Mouse (Mus musculus) MEL (cell line): Measurements from ENCODE around the gene Tmem132d. TPM values are rescaled to one million over a fixed set of nuclear protein-coding genes. Genes with fewer than 3 reads are reported as not detected.

Experiments used
- DNase-seq: peaks from one replicate; pipeline ENCODE4 v3.0.0; 2011; ENCODE audit warnings: low read depth, low spot score
- H3K27ac ChIP-seq: 2 replicates; pipeline ENCODE4 v1.5.1; 2012; ENCODE audit warnings: low read depth, mild to moderate bottlenecking, control low read depth, low read length, moderate library complexity; ENCODE audit not compliant: control insufficient read depth
- H3K27me3 ChIP-seq, 2 experiments: fragments of 150-350 bp in 1 of 2; sonication (generic) in 1 of 2; 2 replicates each; pipeline ENCODE4 v1.6.1; 2012; ENCODE audit warnings: low read length in 2 of 2, mild to moderate bottlenecking in 2 of 2, improper control_type of control experiment in 1 of 2, moderate library complexity in 1 of 2; ENCODE audit not compliant: insufficient read depth in 2 of 2, control insufficient read depth in 1 of 2
- H3K36me3 ChIP-seq, 2 experiments: 2 replicates each; pipeline ENCODE4 v1.6.1; 2012 to 2014; ENCODE audit warnings: low read length in 2 of 2, improper control_type of control experiment in 1 of 2, inconsistent platforms in 1 of 2, mild to moderate bottlenecking in 1 of 2; ENCODE audit not compliant: insufficient read depth in 2 of 2, control insufficient read depth in 1 of 2
- H3K4me1 ChIP-seq, 2 experiments: fragments of 150-350 bp in 1 of 2; sonication (generic) in 1 of 2; 2 replicates each; pipeline ENCODE4 v1.6.1; 2012; ENCODE audit warnings: low read length in 2 of 2, improper control_type of control experiment in 1 of 2, mild to moderate bottlenecking in 1 of 2; ENCODE audit not compliant: insufficient read depth in 2 of 2, control insufficient read depth in 1 of 2
- H3K4me3 ChIP-seq, 2 experiments: fragments of 150-350 bp in 1 of 2; sonication (generic) in 1 of 2; 2 replicates each; pipeline ENCODE4 v1.5.1; 2012; ENCODE audit warnings: low read depth in 2 of 2, low read length in 2 of 2, mild to moderate bottlenecking in 2 of 2, moderate library complexity in 2 of 2, control low read depth in 1 of 2, improper control_type of control experiment in 1 of 2; ENCODE audit not compliant: control insufficient read depth in 1 of 2, insufficient read depth in 1 of 2
- H3K79me2 ChIP-seq: 2 replicates; pipeline ENCODE4 v1.6.1; 2012; ENCODE audit warnings: mild to moderate bottlenecking, low read length, moderate library complexity; ENCODE audit not compliant: control insufficient read depth, poor library complexity, insufficient read depth
- H3K9ac ChIP-seq: 2 replicates; pipeline ENCODE4 v1.6.1; 2012; ENCODE audit warnings: low read depth, mild to moderate bottlenecking, control low read depth, low read length, moderate library complexity; ENCODE audit not compliant: control insufficient read depth, poor library complexity, severe bottlenecking
- H3K9me3 ChIP-seq: fragments of 150-350 bp; sonication (generic); replicated peaks from 2 replicates; pipeline ENCODE4 v1.6.1; 2012; ENCODE audit warnings: mild to moderate bottlenecking, low read length, improper control_type of control experiment, moderate library complexity; ENCODE audit not compliant: insufficient read depth
- BHLHE40 ChIP-seq: IDR thresholded peaks from 2 replicates; pipeline ENCODE4 v1.6.1; 2012; ENCODE audit warnings: low read depth, mild to moderate bottlenecking, inconsistent platforms, low read length, improper control_type of control experiment, borderline replicate concordance
- CHD1 ChIP-seq: IDR thresholded peaks from 2 replicates; pipeline ENCODE4 v1.6.1; 2012; ENCODE audit warnings: low read depth, mild to moderate bottlenecking, inconsistent platforms, low read length, improper control_type of control experiment
- CHD2 ChIP-seq: IDR thresholded peaks from 2 replicates; pipeline ENCODE4 v1.6.1; 2011; ENCODE audit warnings: low read length, improper control_type of control experiment
- CTCF ChIP-seq, 3 experiments: IDR thresholded peaks in 2 of 3; conservative IDR thresholded peaks in 1 of 3; 2 replicates each; pipeline ENCODE4 v1.5.1; 2011 to 2012; ENCODE audit warnings: low read length in 3 of 3, low read depth in 2 of 3, mild to moderate bottlenecking in 2 of 3, improper control_type of control experiment in 1 of 3, inconsistent platforms in 1 of 3, mixed read lengths in 1 of 3, moderate library complexity in 1 of 3; ENCODE audit not compliant: control insufficient read depth in 1 of 3, insufficient read depth in 1 of 3, poor library complexity in 1 of 3, severe bottlenecking in 1 of 3
- ELF1 ChIP-seq: IDR thresholded peaks from 2 replicates; pipeline ENCODE4 v1.6.1; 2014; ENCODE audit warnings: low read depth, mild to moderate bottlenecking, inconsistent platforms, low read length, improper control_type of control experiment, moderate library complexity
- ETS1 ChIP-seq: IDR thresholded peaks from 2 replicates; pipeline ENCODE4 v1.6.1; 2012; ENCODE audit warnings: low read depth, mild to moderate bottlenecking, inconsistent platforms, low read length, improper control_type of control experiment, moderate library complexity
- GABPA ChIP-seq: IDR thresholded peaks from 2 replicates; pipeline ENCODE4 v1.6.1; 2012; ENCODE audit warnings: low read depth, mild to moderate bottlenecking, inconsistent platforms, low read length, improper control_type of control experiment, moderate library complexity
- GATA1 ChIP-seq: IDR thresholded peaks from 2 replicates; pipeline ENCODE4 v1.6.1; 2011; ENCODE audit warnings: low read depth, low read length, improper control_type of control experiment
- HCFC1 ChIP-seq: IDR thresholded peaks from 2 replicates; pipeline ENCODE4 v1.6.1; 2012; ENCODE audit warnings: low read depth, mild to moderate bottlenecking, inconsistent platforms, low read length, improper control_type of control experiment, moderate library complexity
- JUND ChIP-seq: IDR thresholded peaks from 2 replicates; pipeline ENCODE4 v1.6.1; 2011; ENCODE audit warnings: low read depth, mild to moderate bottlenecking, improper control_type of control experiment, low read length
- KAT2A ChIP-seq: conservative IDR thresholded peaks from 2 replicates; pipeline ENCODE4 v1.6.1; 2012; ENCODE audit warnings: low read depth, low read length, improper control_type of control experiment, inconsistent platforms
- MAFK ChIP-seq: IDR thresholded peaks from 2 replicates; pipeline ENCODE4 v1.6.1; 2011; ENCODE audit warnings: low read depth, mild to moderate bottlenecking, low read length, improper control_type of control experiment, borderline replicate concordance
- MAX ChIP-seq: IDR thresholded peaks from 2 replicates; pipeline ENCODE4 v1.6.1; 2011; ENCODE audit warnings: low read length, improper control_type of control experiment
- NELFE ChIP-seq: IDR thresholded peaks from 2 replicates; pipeline ENCODE4 v1.6.1; 2011; ENCODE audit warnings: low read depth, low read length, improper control_type of control experiment
- NRF1 ChIP-seq: IDR thresholded peaks from 2 replicates; pipeline ENCODE4 v1.6.1; 2014; ENCODE audit warnings: low read depth, mild to moderate bottlenecking, inconsistent platforms, low read length, improper control_type of control experiment, moderate library complexity; ENCODE audit not compliant: poor library complexity, insufficient read depth, severe bottlenecking
- RAD21 ChIP-seq: IDR thresholded peaks from 2 replicates; pipeline ENCODE4 v1.6.1; 2011; ENCODE audit warnings: mild to moderate bottlenecking, low read depth, low read length, improper control_type of control experiment
- SMC3 ChIP-seq: IDR thresholded peaks from 2 replicates; pipeline ENCODE4 v1.6.1; 2011; ENCODE audit warnings: low read depth, low read length, improper control_type of control experiment
- TAL1 ChIP-seq: IDR thresholded peaks from 2 replicates; pipeline ENCODE4 v1.6.1; 2012; ENCODE audit warnings: mild to moderate bottlenecking, inconsistent platforms, low read length, moderate library complexity, mixed read lengths
- TBP ChIP-seq: IDR thresholded peaks from 2 replicates; pipeline ENCODE4 v1.8.0; 2011; ENCODE audit warnings: low read depth, low read length, improper control_type of control experiment
- USF2 ChIP-seq, 2 experiments: IDR thresholded peaks; 2 replicates each; pipeline ENCODE4 v1.6.1; 2011 to 2012; ENCODE audit warnings: improper control_type of control experiment in 2 of 2, low read length in 2 of 2, borderline replicate concordance in 1 of 2, inconsistent platforms in 1 of 2, low read depth in 1 of 2, mild to moderate bottlenecking in 1 of 2; ENCODE audit not compliant: insufficient read depth in 1 of 2
- ZMIZ1 ChIP-seq: IDR thresholded peaks from 2 replicates; pipeline ENCODE4 v1.6.1; 2012; ENCODE audit warnings: low read depth, mild to moderate bottlenecking, inconsistent platforms, low read length, improper control_type of control experiment, moderate library complexity
- ZNF384 ChIP-seq: IDR thresholded peaks from 2 replicates; pipeline ENCODE4 v1.6.1; 2012; ENCODE audit warnings: low read depth, mild to moderate bottlenecking, inconsistent platforms, low read length, improper control_type of control experiment
- polyA plus RNA-seq, 2 experiments: library from polyadenylated mRNA; stranded (reverse) in 1 of 2; unstranded in 1 of 2; fragments of >175 nt in 1 of 2; fragments of >200 nt in 1 of 2; gene quantifications; 2 replicates each; pipeline versions ENCODE4 v1.2.1 to v1.2.4; 2012; ENCODE audit warnings: low replicate concordance in 2 of 2, low read depth in 1 of 2; ENCODE audit not compliant: insufficient read length in 2 of 2, insufficient read depth in 1 of 2, missing spikeins in 1 of 2
- total RNA-seq: library from RNA; depleted of rRNA; stranded (reverse); fragments of 300-350 nt; gene quantifications from 2 replicates; pipeline ENCODE4 v1.2.3, GENCODE M21; 2012

The Tmem132d gene
- total and polyA plus RNA-seq, 3 experiments, result not detected

GRCm38 (mm10) chr5:127807419-127807818 lies 625.5 kb downstream of the Tmem132d start:
- DNase-seq, result no peak
- H3K9me3 ChIP-seq, result no peaks in the 10 kb centered on the region
- H3K79me2 ChIP-seq, result no peaks in the 10 kb centered on the region
- TF ChIP-seq GATA1 (no peak), ZMIZ1 (no peak), ELF1 (no peak), BHLHE40 (no peak), TBP (no peak), NRF1 (no peak), GABPA (no peak), TAL1 (no peak), HCFC1 (no peak), JUND (no peak), MAFK (no peak)
- H3K9ac ChIP-seq, result no peak overlapping the region
- H3K4me1 ChIP-seq, result no peaks in the 10 kb centered on the region
- no peaks in the 10 kb centered on the region for H3K36me3 ChIP-seq
- H3K27me3 ChIP-seq, result no peaks in the 10 kb centered on the region
- no peak overlapping the region for H3K27ac ChIP-seq
- no peak overlapping the region for H3K4me3 ChIP-seq

- H3K4me1 ChIP-seq, result no peaks in the 10 kb centered on the region
- H3K36me3 ChIP-seq, result no peaks in the 10 kb centered on the region
- H3K79me2 ChIP-seq, result no peaks in the 10 kb centered on the region
- no peaks in the 10 kb centered on the region for H3K27me3 ChIP-seq
- H3K27ac ChIP-seq, result no peak overlapping the region
- no peak overlapping the region for H3K9ac ChIP-seq
- no peak overlapping the region for H3K4me3 ChIP-seq
- no peaks in the 10 kb centered on the region for H3K9me3 ChIP-seq
- TF ChIP-seq ETS1, result no peak
- no peak for TF ChIP-seq RAD21
- TF ChIP-seq CTCF (IDR thresholded peaks at IDR 0.05 in 2 of 3, conservative IDR thresholded peaks at IDR 0.05 in 1 of 3; ENCODE audit: control insufficient read depth in 1 of 3, insufficient read depth in 1 of 3, low read depth in 2 of 3, low read length in 3 of 3, poor library complexity in 1 of 3, severe bottlenecking in 1 of 3), result no peak
- no peak for TF ChIP-seq MAFK
- TF ChIP-seq ZNF384, result no peak
- TF ChIP-seq NELFE, result no peak
- no peak for TF ChIP-seq BHLHE40
- TF ChIP-seq MAX, result no peak
- no peak for TF ChIP-seq CHD1
- TF ChIP-seq CHD2, result no peak
- TF ChIP-seq SMC3, result no peak
- no peak for TF ChIP-seq USF2 (IDR thresholded peaks at IDR 0.05; ENCODE audit: borderline replicate concordance in 1 of 2, insufficient read depth in 1 of 2, low read depth in 1 of 2, low read length in 2 of 2)
- TF ChIP-seq KAT2A, result no peak
- no peak for DNase-seq
These were observed 626.0 kb downstream of the Tmem132d start for GRCm38 (mm10) chr5:127806850-127807249.
